Mouse (Mus musculus) left cerebral cortex, adult 2 months (tissue): Measurements from ENCODE around the gene Epn2. TPM values are rescaled to one million over a fixed set of nuclear protein-coding genes. Genes with fewer than 3 reads are reported as not detected.

ENCODE experiments used
- DNase-seq, 2 experiments: peaks; one replicate each; pipeline ENCODE4 v3.0.0; 2021 to 2022; ENCODE audit warnings: low spot score in 2 of 2, mixed read lengths in 1 of 2; ENCODE audit errors: extremely low spot score in 1 of 2
- H3K27ac ChIP-seq: fragments of 200-600 bp; 2 replicates; pipeline ENCODE4 v1.8.1; 2022
- H3K4me3 ChIP-seq: fragments of 200-600 bp; 2 replicates; pipeline ENCODE4 v1.8.1; 2022
- CTCF ChIP-seq: fragments of 200-600 bp; IDR thresholded peaks from 2 replicates; pipeline ENCODE4 v1.8.1; 2022; ENCODE audit warnings: antibody characterized with exemption, mild to moderate bottlenecking, moderate library complexity
- intact Hi-C: fragments of 180-260 bp; cut with DNase I; formaldehyde crosslinking; loops from one replicate; pipeline ENCODE4 v1.15.1; 2025
- total RNA-seq, 2 experiments: library from RNA; stranded (reverse); gene quantifications; 2 replicates each; pipeline ENCODE4 v1.2.3; 2021

Gene Epn2
- total RNA-seq, 2 experiments from 2014 or later = 113 TPM

- DNase-seq = no peak
- intact Hi-C loops = no loop called here
- TF ChIP-seq CTCF = no peak
- Histone ChIP-seq H3K4me3 (no peak overlapping the region), H3K27ac (no peak overlapping the region)
Observed at GRCm38 (mm10) chr11:61469317-61469917, 110.1 kb downstream of the Epn2 start.

- Histone ChIP-seq H3K27ac (no peak overlapping the region), H3K4me3 (no peak overlapping the region)
- no peak for TF ChIP-seq CTCF
- no peak for DNase-seq
- intact Hi-C loops = no loop called here
Observed at GRCm38 (mm10) chr11:61468534-61468933, 111.0 kb downstream of the Epn2 start.

Other genes starting within 250 kb of the Epn2 start
- gene Slc47a2, start 236.8 kb downstream of the Epn2 start, total RNA-seq = under 1 TPM in 1 of 2 experiments, not detected in 1; 0.14 TPM
- gene Slc47a1, start 201.3 kb downstream of the Epn2 start, total RNA-seq = 1 to 10 TPM; 1.4 to 2.3 TPM
- gene Rnf112, start 125.6 kb downstream of the Epn2 start, total RNA-seq = 100 to 1,000 TPM; 328 to 336 TPM
- gene Mfap4, start 94.3 kb downstream of the Epn2 start, total RNA-seq = 1 to 10 TPM; 2.5 to 2.7 TPM
- 10 to 100 TPM; 19.8 to 20.3 TPM for gene Mapk7, start 85.3 kb downstream of the Epn2 start, total RNA-seq
- 10 to 100 TPM; 39.1 to 43.8 TPM for gene B9d1, start 74.5 kb downstream of the Epn2 start, total RNA-seq
- 1 to 10 TPM; 4.1 TPM for gene Grap, start 73.6 kb upstream of the Epn2 start, total RNA-seq
- under 1 TPM in 1 of 2 experiments, not detected in 1; 0.09 TPM for gene Fam83g, start 104.4 kb upstream of the Epn2 start, total RNA-seq
- gene Slc5a10, start 141.1 kb upstream of the Epn2 start, total RNA-seq = not detected
- gene Prpsap2, start 182.4 kb upstream of the Epn2 start, total RNA-seq = 10 to 100 TPM; 37.1 to 38.0 TPM